Mouse (Mus musculus) kidney, postnatal 4 days (tissue): ENCODE measurements around the gene Aldoc.
A peak's percentile ranks its signal among the peaks of the same experiment; 100 is the strongest.

Experiments
- DNase-seq, 2 experiments: peaks; one replicate each; pipeline ENCODE4 v3.0.0; 2021; ENCODE audit warnings: mixed read lengths in 2 of 2

The Aldoc gene

GRCm38 (mm10) chr11:78363309-78364007 lies 40.7 kb downstream of the Aldoc start:
- DNase-seq = peak; percentile 60 to 70

- peak in 1 of 2 experiments; percentile 53 for DNase-seq
These were observed 41.3 kb downstream of the Aldoc start for GRCm38 (mm10) chr11:78364103-78364502.

- no peak for DNase-seq
These were observed 44.9 kb downstream of the Aldoc start for GRCm38 (mm10) chr11:78367456-78368225.

GRCm38 (mm10) chr11:78370389-78370788 lies 47.6 kb downstream of the Aldoc start:
- peak; percentile 36 to 46 for DNase-seq

- no peak for DNase-seq
These were observed 48.9 kb downstream of the Aldoc start for GRCm38 (mm10) chr11:78371711-78372110.

- DNase-seq = no peak
These were observed 49.4 kb downstream of the Aldoc start for GRCm38 (mm10) chr11:78372166-78372565.

- DNase-seq = peak; percentile 65 to 71
These were observed 49.8 kb downstream of the Aldoc start for GRCm38 (mm10) chr11:78372610-78373009.

GRCm38 (mm10) chr11:78374147-78374546 lies 51.4 kb downstream of the Aldoc start:
- DNase-seq = peak; percentile 44 to 69
